Mouse (Mus musculus) forebrain, embryonic 13.5 days (tissue): ENCODE data around the gene Pik3ap1. TPM values are rescaled to one million over a fixed set of nuclear protein-coding genes. Genes with fewer than 3 reads are reported as not detected.

Source experiments
- ATAC-seq: fragments of 200-750 bp; cut with Nextera tagmentation; 2 replicates; pipeline ENCODE4 v1.8.0; 2017
- H3K27ac ChIP-seq: fragments of 300-500 bp; sonication (generic); 2 replicates; pipeline ENCODE4 v1.5.1; 2015; ENCODE audit warnings: inconsistent platforms, mild to moderate bottlenecking, moderate library complexity
- H3K27me3 ChIP-seq: fragments of 300-500 bp; sonication (generic); 2 replicates; pipeline ENCODE4 v1.6.1; 2015; ENCODE audit warnings: mild to moderate bottlenecking, inconsistent platforms
- H3K36me3 ChIP-seq: fragments of 300-500 bp; sonication (generic); 2 replicates; pipeline ENCODE4 v1.6.1; 2015; ENCODE audit warnings: mild to moderate bottlenecking, inconsistent platforms; ENCODE audit not compliant: poor library complexity, severe bottlenecking
- H3K4me1 ChIP-seq: fragments of 300-500 bp; sonication (generic); 2 replicates; pipeline ENCODE4 v1.6.1; 2015; ENCODE audit warnings: inconsistent platforms
- H3K4me2 ChIP-seq: fragments of 300-500 bp; sonication (generic); 2 replicates; pipeline ENCODE4 v1.6.1; 2015; ENCODE audit warnings: inconsistent platforms, mild to moderate bottlenecking, moderate library complexity
- H3K4me3 ChIP-seq: fragments of 300-500 bp; sonication (generic); 2 replicates; pipeline ENCODE4 v1.5.1; 2015; ENCODE audit warnings: mild to moderate bottlenecking, inconsistent platforms
- H3K9ac ChIP-seq: fragments of 300-500 bp; sonication (generic); 2 replicates; pipeline ENCODE4 v1.6.1; 2015; ENCODE audit warnings: mild to moderate bottlenecking, inconsistent platforms
- H3K9me3 ChIP-seq: fragments of 300-500 bp; sonication (generic); replicated peaks from 2 replicates; pipeline ENCODE4 v1.6.1; 2016; ENCODE audit warnings: inconsistent platforms
- WGBS: fragments of 180-500 bp; shearing (Covaris S2); methylation state at CpG from one replicate; pipeline ENCODE4 v1.1.7; 2015; 5-methylcytosine and 5-hydroxymethylcytosine counted together
- polyA plus RNA-seq: library from polyadenylated mRNA; unstranded; fragments of >200 nt; fragmentation: Nextera tagmentation; extraction: Ambion mirVana; gene quantifications from 2 replicates; pipeline ENCODE4 v1.2.1, GENCODE M21; 2015

Gene Pik3ap1
- polyA plus RNA-seq, 1 experiment from 2014 or later = 0.99 TPM

GRCm38 (mm10) chr19:41263630-41264295, 121.1 kb downstream of the Pik3ap1 start, which contains the start of gene Tm9sf3:
Gene Tm9sf3 (minus strand): TSS chr19:41263997.
- Histone ChIP-seq H3K4me2 (peak within 1 kb of the TSS; percentile 77), H3K4me3 (peak within 1 kb of the TSS; percentile 94), H3K36me3 (no peaks in the 10 kb centered on the region), H3K9me3 (no peaks in the 10 kb centered on the region), H3K4me1 (peaks cover 32% of the 10 kb centered on the region), H3K9ac (peak within 1 kb of the TSS; percentile 95), H3K27me3 (no peaks in the 10 kb centered on the region), H3K27ac (peak within 1 kb of the TSS; percentile 96)
- ATAC-seq = peak; percentile 94
- WGBS = under 1% methylated on average over 77 of the region's 98 CpGs

- WGBS = 4% methylated on average over 51 of the region's 51 CpGs
- H3K4me3 ChIP-seq = peak overlapping the region; percentile 94
- no peaks in the 10 kb centered on the region for H3K27me3 ChIP-seq
- no peaks in the 10 kb centered on the region for H3K36me3 ChIP-seq
- peak overlapping the region; percentile 95 for H3K9ac ChIP-seq
- peak; percentile 88 for ATAC-seq
- H3K27ac ChIP-seq = peak overlapping the region; percentile 96
- peaks cover 32% of the 10 kb centered on the region for H3K4me1 ChIP-seq
- no peaks in the 10 kb centered on the region for H3K9me3 ChIP-seq
- peak overlapping the region; percentile 77 for H3K4me2 ChIP-seq
Observed at GRCm38 (mm10) chr19:41262712-41263629, 121.9 kb downstream of the Pik3ap1 start.

- Histone ChIP-seq H3K9ac (no peak overlapping the region), H3K27ac (no peak overlapping the region), H3K4me1 (peaks cover 32% of the 10 kb centered on the region), H3K4me3 (no peak overlapping the region), H3K27me3 (no peaks in the 10 kb centered on the region), H3K36me3 (no peaks in the 10 kb centered on the region), H3K4me2 (no peak overlapping the region), H3K9me3 (no peaks in the 10 kb centered on the region)
- 89% methylated on average over 3 of the region's 3 CpGs for WGBS
- ATAC-seq = no peak
Observed at GRCm38 (mm10) chr19:41260736-41261135, 124.2 kb downstream of the Pik3ap1 start.

- Histone ChIP-seq H3K9ac (no peak overlapping the region), H3K27me3 (no peaks in the 10 kb centered on the region), H3K4me3 (no peak overlapping the region), H3K9me3 (no peaks in the 10 kb centered on the region), H3K27ac (no peak overlapping the region), H3K4me2 (no peak overlapping the region), H3K4me1 (peaks cover 24% of the 10 kb centered on the region), H3K36me3 (0 out of 2 replicates have a peak, but pooled peaks cover 2% of the 10 kb centered on the region)
- no peak for ATAC-seq
- WGBS = 73% methylated on average over 6 of the region's 6 CpGs
Observed at GRCm38 (mm10) chr19:41259256-41259655, 125.6 kb downstream of the Pik3ap1 start.

GRCm38 (mm10) chr19:41258707-41259106, 126.2 kb downstream of the Pik3ap1 start:
- H3K4me2 ChIP-seq = no peak overlapping the region
- 41% methylated on average over 2 of the region's 2 CpGs for WGBS
- H3K27ac ChIP-seq = no peak overlapping the region
- no peak for ATAC-seq
- 0 out of 2 replicates have a peak, but pooled peaks cover 2% of the 10 kb centered on the region for H3K36me3 ChIP-seq
- no peak overlapping the region for H3K9ac ChIP-seq
- H3K9me3 ChIP-seq = no peaks in the 10 kb centered on the region
- H3K4me3 ChIP-seq = no peak overlapping the region
- peaks cover 24% of the 10 kb centered on the region for H3K4me1 ChIP-seq
- H3K27me3 ChIP-seq = no peaks in the 10 kb centered on the region

GRCm38 (mm10) chr19:41254584-41254983, 130.3 kb downstream of the Pik3ap1 start:
- Histone ChIP-seq H3K4me3 (no peak overlapping the region), H3K4me1 (no peaks in the 10 kb centered on the region), H3K9ac (no peak overlapping the region), H3K27ac (no peak overlapping the region), H3K4me2 (no peak overlapping the region), H3K36me3 (0 out of 2 replicates have a peak, but pooled peaks cover 2% of the 10 kb centered on the region), H3K27me3 (no peaks in the 10 kb centered on the region), H3K9me3 (no peaks in the 10 kb centered on the region)
- WGBS = 88% methylated on average over 5 of the region's 5 CpGs
- no peak for ATAC-seq

GRCm38 (mm10) chr19:41248968-41249367, 135.9 kb downstream of the Pik3ap1 start:
- no peaks in the 10 kb centered on the region for H3K27me3 ChIP-seq
- no peaks in the 10 kb centered on the region for H3K9me3 ChIP-seq
- no peak overlapping the region for H3K27ac ChIP-seq
- 85% methylated on average over 4 of the region's 4 CpGs for WGBS
- H3K4me3 ChIP-seq = no peak overlapping the region
- ATAC-seq = no peak
- no peaks in the 10 kb centered on the region for H3K4me1 ChIP-seq
- H3K36me3 ChIP-seq = peaks cover 23% of the 10 kb centered on the region
- H3K9ac ChIP-seq = no peak overlapping the region
- no peak overlapping the region for H3K4me2 ChIP-seq

- WGBS = 93% methylated on average over 3 of the region's 3 CpGs
- Histone ChIP-seq H3K27ac (no peak overlapping the region), H3K4me1 (no peaks in the 10 kb centered on the region), H3K36me3 (peaks cover 27% of the 10 kb centered on the region), H3K4me2 (no peak overlapping the region), H3K4me3 (no peak overlapping the region), H3K9me3 (no peaks in the 10 kb centered on the region), H3K9ac (no peak overlapping the region), H3K27me3 (no peaks in the 10 kb centered on the region)
- no peak for ATAC-seq
Observed at GRCm38 (mm10) chr19:41248271-41248670, 136.6 kb downstream of the Pik3ap1 start.

- ATAC-seq = no peak
- Histone ChIP-seq H3K4me3 (no peak overlapping the region), H3K4me2 (no peak overlapping the region), H3K4me1 (no peaks in the 10 kb centered on the region), H3K9ac (no peak overlapping the region), H3K9me3 (no peaks in the 10 kb centered on the region), H3K27me3 (no peaks in the 10 kb centered on the region), H3K27ac (no peak overlapping the region), H3K36me3 (peaks cover 42% of the 10 kb centered on the region)
- WGBS = 91% methylated on average over 4 of the region's 4 CpGs
Observed at GRCm38 (mm10) chr19:41246271-41246670, 138.6 kb downstream of the Pik3ap1 start.

GRCm38 (mm10) chr19:41244581-41244980, 140.3 kb downstream of the Pik3ap1 start:
- no peaks in the 10 kb centered on the region for H3K9me3 ChIP-seq
- H3K4me3 ChIP-seq = no peak overlapping the region
- no peak overlapping the region for H3K4me2 ChIP-seq
- ATAC-seq = no peak
- WGBS = 62% methylated on average over 6 of the region's 6 CpGs
- H3K27me3 ChIP-seq = no peaks in the 10 kb centered on the region
- no peaks in the 10 kb centered on the region for H3K4me1 ChIP-seq
- H3K27ac ChIP-seq = no peak overlapping the region
- no peak overlapping the region for H3K9ac ChIP-seq
- H3K36me3 ChIP-seq = peaks cover 51% of the 10 kb centered on the region

- no peak overlapping the region for H3K4me3 ChIP-seq
- H3K4me1 ChIP-seq = no peaks in the 10 kb centered on the region
- H3K36me3 ChIP-seq = peaks cover 60% of the 10 kb centered on the region
- H3K27ac ChIP-seq = no peak overlapping the region
- no peak for ATAC-seq
- no peaks in the 10 kb centered on the region for H3K27me3 ChIP-seq
- H3K4me2 ChIP-seq = no peak overlapping the region
- no peaks in the 10 kb centered on the region for H3K9me3 ChIP-seq
- H3K9ac ChIP-seq = no peak overlapping the region
- 97% methylated on average over 5 of the region's 5 CpGs for WGBS
Observed at GRCm38 (mm10) chr19:41241997-41242396, 142.9 kb downstream of the Pik3ap1 start.

GRCm38 (mm10) chr19:41233698-41234097, 151.2 kb downstream of the Pik3ap1 start:
- Histone ChIP-seq H3K9me3 (peaks cover 3% of the 10 kb centered on the region; the same call in 1 of the 2 replicates), H3K9ac (no peak overlapping the region), H3K27me3 (no peaks in the 10 kb centered on the region), H3K4me2 (no peak overlapping the region), H3K4me1 (no peaks in the 10 kb centered on the region), H3K4me3 (no peak overlapping the region), H3K27ac (no peak overlapping the region), H3K36me3 (peaks cover 70% of the 10 kb centered on the region)
- no peak for ATAC-seq
- 94% methylated on average over 4 of the region's 4 CpGs for WGBS
